Mouse (Mus musculus): ENCODE measurements around the gene Apool. TPM values are rescaled to one million over a fixed set of nuclear protein-coding genes. Genes with fewer than 3 reads are reported as not detected.

Apool gene
- polyA plus RNA-seq (2015; fragmentation: Nextera tagmentation; extraction: Ambion mirVana): 17.3 and 23.6 TPM in 2 replicates

GRCm38 (mm10) chrX:112310804-112311530 lies at the start of gene Apool:
Apool (plus strand) TSS chrX:112311334.
- Histone ChIP-seq H3K27me3 (replicated peaks; ENCODE audit: control insufficient read depth, insufficient read depth, low read length) (no peaks in the 10 kb centered on the region), H3K27ac (ENCODE audit: low read length) (no peak within 1 kb of the TSS), H3K4me2 (ENCODE audit: low read length) (peak within 1 kb of the TSS; percentile 49), H3K4me3 (replicated peaks; ENCODE audit: low read length) (peak within 1 kb of the TSS; percentile 53), H3K9ac (replicated peaks; ENCODE audit: low read depth, low read length) (peak within 1 kb of the TSS; percentile 52), H3K4me1 (replicated peaks; ENCODE audit: control insufficient read depth, insufficient read depth, low read length) (no peaks in the 10 kb centered on the region), H3K36me3 (ENCODE audit: control insufficient read depth, insufficient read depth) (no peaks in the 10 kb centered on the region), H3K9me3 (ENCODE audit: control insufficient read depth, low read length) (no peaks in the 10 kb centered on the region)
- 25% methylated on average over 18 of the region's 18 CpGs for WGBS
- peak; percentile 97 for ATAC-seq

GRCm38 (mm10) chrX:112273550-112273949 lies 37.6 kb upstream of the Apool start:
- WGBS: 88% methylated on average over 1 of the region's 1 CpGs
- Histone ChIP-seq H3K4me2 (ENCODE audit: low read length) (no peak overlapping the region), H3K4me1 (replicated peaks; ENCODE audit: control insufficient read depth, insufficient read depth, low read length) (no peaks in the 10 kb centered on the region), H3K27ac (ENCODE audit: low read length) (no peak overlapping the region), H3K9ac (replicated peaks; ENCODE audit: low read depth, low read length) (no peak overlapping the region), H3K9me3 (ENCODE audit: control insufficient read depth, low read length) (no peaks in the 10 kb centered on the region), H3K36me3 (ENCODE audit: control insufficient read depth, insufficient read depth) (no peaks in the 10 kb centered on the region), H3K4me3 (replicated peaks; ENCODE audit: low read length) (no peak overlapping the region), H3K27me3 (replicated peaks; ENCODE audit: control insufficient read depth, insufficient read depth, low read length) (no peaks in the 10 kb centered on the region)
- ATAC-seq: no peak

GRCm38 (mm10) chrX:112311531-112311887 lies 375 bp downstream of the Apool start:
- 13% methylated on average over 12 of the region's 12 CpGs for WGBS
- H3K9me3 ChIP-seq (ENCODE audit: control insufficient read depth, low read length): no peaks in the 10 kb centered on the region

DNA sequence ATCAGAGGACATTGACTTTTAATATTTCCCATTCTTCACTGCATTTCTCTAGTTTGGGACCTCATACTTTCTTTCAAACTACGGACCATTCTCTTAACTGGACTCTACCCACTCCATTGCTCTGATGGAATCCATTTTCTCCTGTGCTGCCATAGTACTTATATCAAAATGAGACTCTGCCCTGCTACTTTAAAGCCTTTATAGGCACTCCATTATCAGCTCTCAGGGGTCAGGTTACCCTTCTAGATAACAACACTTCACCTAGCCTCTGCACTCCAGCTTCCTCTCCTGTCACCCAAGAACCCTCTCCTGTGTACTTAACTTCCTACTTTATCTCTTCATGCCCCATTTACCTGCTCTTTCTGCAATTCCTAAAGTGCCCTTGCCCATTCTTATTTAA lies 960 bp downstream of the Apool start:
- no peaks in the 10 kb centered on the region for H3K36me3 ChIP-seq (ENCODE audit: control insufficient read depth, insufficient read depth)
- H3K4me1 ChIP-seq (replicated peaks; ENCODE audit: control insufficient read depth, insufficient read depth, low read length): no peaks in the 10 kb centered on the region
- peak overlapping the region; percentile 53; the same call in 1 of the 2 replicates for H3K4me3 ChIP-seq (replicated peaks; ENCODE audit: low read length)
- H3K27ac ChIP-seq (ENCODE audit: low read length): no peak overlapping the region
- WGBS: 41% methylated on average over 1 of the region's 1 CpGs
- H3K9ac ChIP-seq (replicated peaks; ENCODE audit: low read depth, low read length): no peak overlapping the region
- no peaks in the 10 kb centered on the region for H3K9me3 ChIP-seq (ENCODE audit: control insufficient read depth, low read length)
- H3K27me3 ChIP-seq (replicated peaks; ENCODE audit: control insufficient read depth, insufficient read depth, low read length): no peaks in the 10 kb centered on the region
- peak overlapping the region; percentile 49 for H3K4me2 ChIP-seq (ENCODE audit: low read length)
- ATAC-seq: no peak

More at GRCm38 (mm10) chrX:112311531-112311887, 375 bp downstream of the Apool start:
- ATAC-seq: peak; percentile 72
- no peaks in the 10 kb centered on the region for H3K4me1 ChIP-seq (replicated peaks; ENCODE audit: control insufficient read depth, insufficient read depth, low read length)
- peak overlapping the region; percentile 49 for H3K4me2 ChIP-seq (ENCODE audit: low read length)
- H3K4me3 ChIP-seq (replicated peaks; ENCODE audit: low read length): peak overlapping the region; percentile 53
- no peaks in the 10 kb centered on the region for H3K36me3 ChIP-seq (ENCODE audit: control insufficient read depth, insufficient read depth)
- H3K27ac ChIP-seq (ENCODE audit: low read length): no peak overlapping the region
- H3K9ac ChIP-seq (replicated peaks; ENCODE audit: low read depth, low read length): peak overlapping the region; percentile 52
- H3K27me3 ChIP-seq (replicated peaks; ENCODE audit: control insufficient read depth, insufficient read depth, low read length): no peaks in the 10 kb centered on the region

GRCm38 (mm10) chrX:112320273-112320672 lies 9.1 kb downstream of the Apool start:
- Histone ChIP-seq H3K9me3 (ENCODE audit: control insufficient read depth, low read length) (no peaks in the 10 kb centered on the region), H3K4me2 (ENCODE audit: low read length) (no peak overlapping the region), H3K27ac (ENCODE audit: low read length) (no peak overlapping the region), H3K4me3 (replicated peaks; ENCODE audit: low read length) (no peak overlapping the region), H3K4me1 (replicated peaks; ENCODE audit: control insufficient read depth, insufficient read depth, low read length) (no peaks in the 10 kb centered on the region), H3K27me3 (replicated peaks; ENCODE audit: control insufficient read depth, insufficient read depth, low read length) (no peaks in the 10 kb centered on the region), H3K36me3 (ENCODE audit: control insufficient read depth, insufficient read depth) (no peaks in the 10 kb centered on the region), H3K9ac (replicated peaks; ENCODE audit: low read depth, low read length) (no peak overlapping the region)
- no peak for ATAC-seq

DNA sequence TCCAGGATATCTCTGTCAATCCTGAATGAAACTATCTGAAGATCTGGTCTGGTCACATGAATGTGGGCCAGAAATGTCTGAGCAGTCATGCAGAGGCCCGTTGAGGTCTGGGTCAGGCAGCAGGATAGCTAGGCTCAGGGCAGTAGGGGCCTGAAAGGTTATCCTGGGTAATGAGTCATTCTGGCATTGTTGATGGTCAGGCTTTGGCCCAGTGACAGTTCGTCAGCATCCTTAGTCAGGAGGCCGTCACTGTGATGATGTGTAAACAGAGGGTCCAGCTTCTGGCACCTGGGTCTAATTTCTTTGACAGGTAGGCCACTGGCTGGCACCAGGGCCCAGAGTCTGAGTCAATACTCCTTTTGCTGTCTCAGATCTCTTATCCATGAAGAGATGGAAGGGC lies 28.4 kb downstream of the Apool start:
- Histone ChIP-seq H3K9ac (replicated peaks; ENCODE audit: low read depth, low read length) (no peak overlapping the region), H3K4me3 (replicated peaks; ENCODE audit: low read length) (no peak overlapping the region), H3K4me2 (ENCODE audit: low read length) (no peak overlapping the region), H3K27ac (ENCODE audit: low read length) (no peak overlapping the region), H3K36me3 (ENCODE audit: control insufficient read depth, insufficient read depth) (no peaks in the 10 kb centered on the region), H3K4me1 (replicated peaks; ENCODE audit: control insufficient read depth, insufficient read depth, low read length) (no peaks in the 10 kb centered on the region), H3K9me3 (ENCODE audit: control insufficient read depth, low read length) (no peaks in the 10 kb centered on the region), H3K27me3 (replicated peaks; ENCODE audit: control insufficient read depth, insufficient read depth, low read length) (no peaks in the 10 kb centered on the region)
- no peak for ATAC-seq
- whole genome bisulfite sequencing: 80% methylated on average over 3 of the region's 3 CpGs

GRCm38 (mm10) chrX:112347467-112348394 lies 36.6 kb downstream of the Apool start:
- no peak overlapping the region for H3K4me3 ChIP-seq (replicated peaks; ENCODE audit: low read length)
- ATAC-seq: no peak
- no peak overlapping the region for H3K27ac ChIP-seq (ENCODE audit: low read length)
- no peaks in the 10 kb centered on the region for H3K4me1 ChIP-seq (replicated peaks; ENCODE audit: control insufficient read depth, insufficient read depth, low read length)
- H3K27me3 ChIP-seq (replicated peaks; ENCODE audit: control insufficient read depth, insufficient read depth, low read length): no peaks in the 10 kb centered on the region
- 33% methylated on average over 4 of the region's 4 CpGs for WGBS
- no peaks in the 10 kb centered on the region for H3K9me3 ChIP-seq (ENCODE audit: control insufficient read depth, low read length)
- no peak overlapping the region for H3K4me2 ChIP-seq (ENCODE audit: low read length)
- no peak overlapping the region for H3K9ac ChIP-seq (replicated peaks; ENCODE audit: low read depth, low read length)
- no peaks in the 10 kb centered on the region for H3K36me3 ChIP-seq (ENCODE audit: control insufficient read depth, insufficient read depth)

DNA sequence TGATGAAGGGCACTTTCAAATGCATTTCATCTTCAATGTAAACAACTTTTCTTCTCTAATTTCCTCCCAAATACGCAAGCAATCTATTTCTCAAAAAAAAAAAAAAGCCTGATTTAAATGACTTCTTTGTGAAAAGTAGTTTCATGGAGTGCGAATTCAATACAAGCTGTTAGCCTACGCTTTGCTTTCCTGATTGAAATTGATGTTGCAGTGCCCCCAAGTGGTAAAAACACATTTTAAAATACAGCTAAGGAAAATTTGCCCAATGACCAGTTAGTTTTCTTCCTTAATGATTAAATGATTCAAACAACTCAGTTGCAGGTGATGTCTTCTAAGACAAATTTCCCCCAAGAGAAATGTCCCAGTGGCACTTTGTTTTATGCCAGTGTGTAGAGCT lies 37.3 kb downstream of the Apool start:
- ATAC-seq: 0 out of 2 replicates have a peak, but pooled peaks have one; percentile 47
- H3K36me3 ChIP-seq (ENCODE audit: control insufficient read depth, insufficient read depth): no peaks in the 10 kb centered on the region
- H3K27ac ChIP-seq (ENCODE audit: low read length): no peak overlapping the region
- no peaks in the 10 kb centered on the region for H3K9me3 ChIP-seq (ENCODE audit: control insufficient read depth, low read length)
- 22% methylated on average over 3 of the region's 3 CpGs for WGBS
- no peak overlapping the region for H3K9ac ChIP-seq (replicated peaks; ENCODE audit: low read depth, low read length)
- no peaks in the 10 kb centered on the region for H3K27me3 ChIP-seq (replicated peaks; ENCODE audit: control insufficient read depth, insufficient read depth, low read length)
- no peak overlapping the region for H3K4me3 ChIP-seq (replicated peaks; ENCODE audit: low read length)
- H3K4me2 ChIP-seq (ENCODE audit: low read length): no peak overlapping the region
- no peaks in the 10 kb centered on the region for H3K4me1 ChIP-seq (replicated peaks; ENCODE audit: control insufficient read depth, insufficient read depth, low read length)

GRCm38 (mm10) chrX:112368426-112368825 lies 57.3 kb downstream of the Apool start:
- Histone ChIP-seq H3K4me1 (replicated peaks; ENCODE audit: control insufficient read depth, insufficient read depth, low read length) (no peaks in the 10 kb centered on the region), H3K4me3 (replicated peaks; ENCODE audit: low read length) (no peak overlapping the region), H3K27ac (ENCODE audit: low read length) (no peak overlapping the region), H3K9me3 (ENCODE audit: control insufficient read depth, low read length) (peaks cover 6% of the 10 kb centered on the region; the same call in 1 of the 2 replicates), H3K9ac (replicated peaks; ENCODE audit: low read depth, low read length) (no peak overlapping the region), H3K4me2 (ENCODE audit: low read length) (no peak overlapping the region), H3K36me3 (ENCODE audit: control insufficient read depth, insufficient read depth) (no peaks in the 10 kb centered on the region), H3K27me3 (replicated peaks; ENCODE audit: control insufficient read depth, insufficient read depth, low read length) (no peaks in the 10 kb centered on the region)
- 40% methylated on average over 4 of the region's 4 CpGs for WGBS
- ATAC-seq: no peak

Measured in forebrain, embryonic 16.5 days (tissue).